Mouse (Mus musculus) heart, embryonic 14.5 days (tissue): ENCODE data around the gene Prrc2b. TPM values are rescaled to one million over a fixed set of nuclear protein-coding genes. Genes with fewer than 3 reads are reported as not detected.

Experiments
- ATAC-seq: fragments of 200-750 bp; cut with Nextera tagmentation; 2 replicates; pipeline ENCODE4 v1.8.0; 2017; ENCODE audit warnings: low read depth, moderate TSS enrichment; ENCODE audit not compliant: insufficient number of reproducible peaks, insufficient read depth, low FRiP score
- H3K27ac ChIP-seq, 2 experiments: fragments of 200-500 bp in 1 of 2; fragments of 300-500 bp in 1 of 2; sonication (generic) in 1 of 2; replicated peaks in 1 of 2; 2 replicates each; pipeline ENCODE4 v1.5.1; 2012 to 2014; ENCODE audit warnings: low read depth in 2 of 2, low read length in 2 of 2, control low read depth in 1 of 2, mild to moderate bottlenecking in 1 of 2, mixed read lengths in 1 of 2; ENCODE audit not compliant: control insufficient read depth in 1 of 2, insufficient read depth in 1 of 2
- H3K27me3 ChIP-seq: fragments of 300-500 bp; sonication (generic); 2 replicates; pipeline ENCODE4 v1.6.1; 2014; ENCODE audit warnings: mild to moderate bottlenecking, low read length, control low read depth; ENCODE audit not compliant: control insufficient read depth, insufficient read depth
- H3K36me3 ChIP-seq: fragments of 300-500 bp; sonication (generic); 2 replicates; pipeline ENCODE4 v1.6.1; 2014; ENCODE audit warnings: mild to moderate bottlenecking, control low read depth, low read length, mixed read lengths; ENCODE audit not compliant: control insufficient read depth, insufficient read depth
- H3K4me1 ChIP-seq, 2 experiments: fragments of 200-500 bp in 1 of 2; fragments of 300-500 bp in 1 of 2; sonication (generic) in 1 of 2; 2 replicates each; pipeline ENCODE4 v1.6.1; 2012 to 2014; ENCODE audit warnings: low read length in 2 of 2, control low read depth in 1 of 2, mixed read lengths in 1 of 2; ENCODE audit not compliant: control insufficient read depth in 2 of 2, insufficient read depth in 2 of 2
- H3K4me2 ChIP-seq: fragments of 300-500 bp; sonication (generic); 2 replicates; pipeline ENCODE4 v1.6.1; 2014; ENCODE audit warnings: mild to moderate bottlenecking, low read length
- H3K4me3 ChIP-seq, 2 experiments: fragments of 200-500 bp in 1 of 2; fragments of 300-500 bp in 1 of 2; sonication (generic) in 1 of 2; 2 replicates each; pipeline ENCODE4 v1.5.1; 2012 to 2014; ENCODE audit warnings: low read length in 2 of 2, mild to moderate bottlenecking in 2 of 2, control low read depth in 1 of 2, low read depth in 1 of 2, moderate library complexity in 1 of 2; ENCODE audit not compliant: control insufficient read depth in 1 of 2, insufficient read depth in 1 of 2
- H3K9ac ChIP-seq: fragments of 300-500 bp; sonication (generic); 2 replicates; pipeline ENCODE4 v1.6.1; 2014; ENCODE audit warnings: mild to moderate bottlenecking, low read length
- H3K9me3 ChIP-seq: fragments of 300-500 bp; sonication (generic); 2 replicates; pipeline ENCODE4 v1.6.1; 2016; ENCODE audit warnings: low read length, control low read depth; ENCODE audit not compliant: control insufficient read depth
- WGBS: fragments of 180-500 bp; shearing (Covaris S2); extraction: QIAGEN DNeasy Blood & Tissue Kit; methylation state at CpG from one replicate; pipeline ENCODE4 v1.1.7; 2014; 5-methylcytosine and 5-hydroxymethylcytosine counted together
- polyA plus RNA-seq: library from polyadenylated mRNA; unstranded; fragments of >200 nt; fragmentation: Nextera tagmentation; extraction: Ambion mirVana; gene quantifications from 2 replicates; pipeline ENCODE4 v1.2.1, GENCODE M21; 2014

The Prrc2b gene
- polyA plus RNA-seq, 1 experiment from 2014 or later, result 41.8 TPM

GRCm38 (mm10) chr2:32151660-32152366 lies 931 bp downstream of the Prrc2b start:
- Histone ChIP-seq H3K4me1 (peaks cover 43 to 52% of the 10 kb centered on the region in 2 experiments), H3K27me3 (no peaks in the 10 kb centered on the region), H3K4me2 (peak overlapping the region; percentile 87), H3K36me3 (no peaks in the 10 kb centered on the region), H3K4me3 (peak overlapping the region; percentile 58 to 80), H3K9me3 (no peaks in the 10 kb centered on the region), H3K27ac (peak overlapping the region; percentile 68 to 98), H3K9ac (peak overlapping the region; percentile 99)
- ATAC-seq, result no peak
- under 1% methylated on average over 22 of the region's 22 CpGs for WGBS

- no peaks in the 10 kb centered on the region for H3K9me3 ChIP-seq
- peak overlapping the region; percentile 58 to 80 for H3K4me3 ChIP-seq
- H3K4me1 ChIP-seq, result peaks cover 48 to 59% of the 10 kb centered on the region in 2 experiments
- 11% methylated on average over 12 of the region's 12 CpGs for WGBS
- ATAC-seq, result no peak
- no peaks in the 10 kb centered on the region for H3K36me3 ChIP-seq
- H3K27ac ChIP-seq, result peak overlapping the region; percentile 68 to 98
- H3K27me3 ChIP-seq, result no peaks in the 10 kb centered on the region
- peak overlapping the region; percentile 87 for H3K4me2 ChIP-seq
- H3K9ac ChIP-seq, result peak overlapping the region; percentile 99
Measured at GRCm38 (mm10) chr2:32152367-32153034, 1.6 kb downstream of the Prrc2b start.

- peak overlapping the region; percentile 87 for H3K4me2 ChIP-seq
- no peaks in the 10 kb centered on the region for H3K27me3 ChIP-seq
- ATAC-seq, result no peak
- H3K4me1 ChIP-seq, result peaks cover 48 to 65% of the 10 kb centered on the region in 2 experiments
- peak overlapping the region; percentile 58 to 80 for H3K4me3 ChIP-seq
- H3K9ac ChIP-seq, result peak overlapping the region; percentile 99
- peak overlapping the region; percentile 67 to 98 for H3K27ac ChIP-seq
- no peaks in the 10 kb centered on the region for H3K9me3 ChIP-seq
- WGBS, result 9% methylated on average over 13 of the region's 13 CpGs
- no peaks in the 10 kb centered on the region for H3K36me3 ChIP-seq
Measured at GRCm38 (mm10) chr2:32153041-32153790, 2.3 kb downstream of the Prrc2b start.

- Histone ChIP-seq H3K4me3 (peak overlapping the region in 1 of 2 experiments; percentile 80; a peak in 3 of 4 replicates), H3K4me1 (peaks cover 52 to 71% of the 10 kb centered on the region in 2 experiments), H3K9ac (peak overlapping the region; percentile 99), H3K27ac (peak overlapping the region in 1 of 2 experiments; percentile 98; a peak in 3 of 4 replicates), H3K36me3 (no peaks in the 10 kb centered on the region), H3K4me2 (peak overlapping the region; percentile 87), H3K27me3 (no peaks in the 10 kb centered on the region), H3K9me3 (no peaks in the 10 kb centered on the region)
- 37% methylated on average over 4 of the region's 4 CpGs for WGBS
- no peak for ATAC-seq
Measured at GRCm38 (mm10) chr2:32153791-32154119, 2.9 kb downstream of the Prrc2b start.

GRCm38 (mm10) chr2:32154334-32154997 lies 3.6 kb downstream of the Prrc2b start:
- Histone ChIP-seq H3K9me3 (no peaks in the 10 kb centered on the region), H3K27ac (peak overlapping the region; percentile 37 to 98; a peak in 3 of 4 replicates), H3K4me3 (peak overlapping the region in 1 of 2 experiments; percentile 80; a peak in 1 of 4 replicates), H3K9ac (peak overlapping the region; percentile 99), H3K4me2 (peak overlapping the region; percentile 87), H3K4me1 (peaks cover 55 to 78% of the 10 kb centered on the region in 2 experiments), H3K27me3 (no peaks in the 10 kb centered on the region), H3K36me3 (no peaks in the 10 kb centered on the region)
- ATAC-seq, result no peak
- WGBS, result 27% methylated on average over 9 of the region's 9 CpGs

GRCm38 (mm10) chr2:32154998-32155541 lies 4.2 kb downstream of the Prrc2b start:
- Histone ChIP-seq H3K9me3 (no peaks in the 10 kb centered on the region), H3K4me3 (no peak overlapping the region)

GRCm38 (mm10) chr2:32155614-32156013 lies 4.7 kb downstream of the Prrc2b start:
- Histone ChIP-seq H3K36me3 (no peaks in the 10 kb centered on the region), H3K27me3 (no peaks in the 10 kb centered on the region), H3K9me3 (no peaks in the 10 kb centered on the region), H3K4me2 (peak overlapping the region; percentile 87), H3K27ac (no peak overlapping the region; a peak in 1 of 4 replicates), H3K4me1 (peaks cover 63 to 85% of the 10 kb centered on the region in 2 experiments), H3K4me3 (no peak overlapping the region), H3K9ac (peak overlapping the region; percentile 41; the same call in 1 of the 2 replicates)
- ATAC-seq, result no peak
- 33% methylated on average over 6 of the region's 6 CpGs for WGBS

More at GRCm38 (mm10) chr2:32154998-32155541, 4.2 kb downstream of the Prrc2b start:
- 43% methylated on average over 7 of the region's 7 CpGs for WGBS
- H3K4me1 ChIP-seq, result peaks cover 60 to 84% of the 10 kb centered on the region in 2 experiments
- peak overlapping the region; percentile 99; the same call in 1 of the 2 replicates for H3K9ac ChIP-seq
- ATAC-seq, result no peak
- peak overlapping the region; percentile 37 to 98; a peak in 3 of 4 replicates for H3K27ac ChIP-seq
- no peaks in the 10 kb centered on the region for H3K36me3 ChIP-seq
- H3K4me2 ChIP-seq, result peak overlapping the region; percentile 87
- no peaks in the 10 kb centered on the region for H3K27me3 ChIP-seq
